Mouse (Mus musculus): Measurements from ENCODE around the gene Prelp. TPM values are rescaled to one million over a fixed set of nuclear protein-coding genes. Genes with fewer than 3 reads are reported as not detected.
A peak's percentile ranks its signal among the peaks of the same experiment; 100 is the strongest.

The Prelp gene
- total RNA-seq, 2 experiments from 2014 or later, result 14.9 to 21.8 TPM

GRCm38 (mm10) chr1:133899043-133899542, 22.1 kb downstream of the Prelp start:
- no peak for DNase-seq

DNA sequence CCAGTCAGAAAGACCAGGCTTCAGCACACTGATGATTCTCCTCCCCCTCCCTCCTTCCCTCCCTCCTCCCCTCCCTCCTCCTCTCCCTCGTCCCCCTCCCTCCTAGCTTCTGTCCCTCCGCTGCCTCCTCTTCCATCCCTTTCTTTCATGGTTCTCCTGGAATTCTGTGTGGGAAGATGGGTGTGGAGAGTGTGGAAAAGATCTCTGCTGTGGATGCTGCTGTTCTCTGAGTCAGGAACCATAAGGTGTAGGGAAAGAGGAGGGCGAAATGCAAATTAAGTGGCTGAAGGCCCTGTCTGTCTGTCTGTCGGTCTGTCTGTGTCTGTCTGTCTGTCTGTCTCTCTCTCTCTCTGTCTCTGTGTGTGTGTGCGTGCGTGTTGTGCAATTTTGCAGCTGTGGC, 23.9 kb downstream of the Prelp start:
- DNase-seq, result no peak

- peak; percentile 74 for DNase-seq
Observed at GRCm38 (mm10) chr1:133891489-133891888, 29.7 kb downstream of the Prelp start.

DNA sequence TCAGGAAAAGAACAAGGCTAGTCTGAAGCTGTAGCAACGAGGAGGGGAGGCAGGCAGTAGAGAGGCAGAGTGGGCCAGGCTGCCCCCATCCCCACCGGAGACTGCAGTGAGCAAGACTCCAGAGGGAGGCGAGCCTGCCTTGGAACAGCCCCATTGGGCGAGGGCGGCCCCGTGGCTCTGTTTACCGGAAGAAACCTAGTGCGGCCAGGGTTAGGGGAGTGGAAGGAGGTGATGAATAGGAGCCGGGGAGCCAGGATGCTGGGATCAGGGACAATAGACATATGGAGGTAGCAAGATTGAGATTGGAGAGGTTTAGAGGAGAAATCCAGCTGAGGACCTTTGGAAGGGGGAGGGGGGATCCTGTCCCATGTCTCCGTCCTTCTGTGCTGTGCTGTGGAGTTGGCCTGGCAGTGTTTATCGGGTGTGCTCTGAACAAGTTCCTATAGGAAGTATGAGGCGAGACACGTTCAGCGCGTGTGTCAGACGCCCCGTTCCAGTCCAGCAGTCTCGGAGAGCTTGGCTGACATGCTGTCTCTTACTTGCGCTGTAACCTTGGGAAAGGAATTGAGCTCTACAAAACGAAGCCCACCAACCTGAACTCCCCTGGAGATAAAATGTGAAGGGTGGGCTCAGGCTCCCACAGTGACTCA, 31.1 kb downstream of the Prelp start:
- DNase-seq, result no peak

- DNase-seq, result no peak
Observed at GRCm38 (mm10) chr1:133887538-133888250, 33.5 kb downstream of the Prelp start.

DNA sequence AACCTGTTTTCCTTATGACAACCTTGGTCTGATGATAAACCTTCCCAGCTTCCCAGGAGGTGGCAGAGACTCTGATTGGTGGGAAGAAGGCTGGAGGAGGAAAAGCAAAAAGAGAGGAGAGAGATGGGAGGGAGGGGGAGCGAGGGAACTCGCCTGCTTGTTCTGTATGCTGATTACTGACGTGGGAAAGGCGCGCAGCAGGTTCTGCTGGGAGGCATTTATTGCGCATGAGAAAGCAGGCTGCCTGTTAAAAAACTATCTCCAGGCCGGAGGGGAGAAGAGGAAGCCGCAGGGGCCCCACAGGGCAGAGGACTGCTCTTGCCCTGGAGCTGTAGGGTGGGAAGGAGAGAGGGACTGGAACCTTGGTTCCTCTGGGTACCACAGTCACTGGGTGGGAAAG, 34.2 kb downstream of the Prelp start:
- no peak for DNase-seq

- DNase-seq, result no peak
Observed at GRCm38 (mm10) chr1:133886431-133886830, 34.8 kb downstream of the Prelp start.

DNA sequence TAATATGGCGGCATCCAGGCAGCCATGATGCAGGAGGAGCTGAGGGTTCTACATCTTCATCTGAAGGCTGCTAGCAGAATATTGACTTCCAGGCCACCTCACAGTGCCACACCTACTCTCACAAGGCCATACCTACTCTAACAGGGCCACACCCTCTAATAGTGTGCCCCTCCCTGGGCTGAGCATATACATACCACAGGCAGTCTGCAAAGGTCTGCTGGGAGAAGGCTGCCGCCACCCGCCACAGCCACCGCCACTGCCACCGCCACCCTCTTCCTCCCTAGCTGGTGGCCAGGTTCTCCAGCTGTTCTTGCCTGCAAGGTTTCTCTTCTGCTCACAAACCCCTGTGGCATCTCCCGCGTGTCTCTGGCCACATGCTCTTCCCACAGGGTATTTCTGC, 35.4 kb downstream of the Prelp start:
- no peak for DNase-seq

GRCm38 (mm10) chr1:133884746-133885145, 36.5 kb downstream of the Prelp start:
- DNase-seq, result no peak

DNA sequence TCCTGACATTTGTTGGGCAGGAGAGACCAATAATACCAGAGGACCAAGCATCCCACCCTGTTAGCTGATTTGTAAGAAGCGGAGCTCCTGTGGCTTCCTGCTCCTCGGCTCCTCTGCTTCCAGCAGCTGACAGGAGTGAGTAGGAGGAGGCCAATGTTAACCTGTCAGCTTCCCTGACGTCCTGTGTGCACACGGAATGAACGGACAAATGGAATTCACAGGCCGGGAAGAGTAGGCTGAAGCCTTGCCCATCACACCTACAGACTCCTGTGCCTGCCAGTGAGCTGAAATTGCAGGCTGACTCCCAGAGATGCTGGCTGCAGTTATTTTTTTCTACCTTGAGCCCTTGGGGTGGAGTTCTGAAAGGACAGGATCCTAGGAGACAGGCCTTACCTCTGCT, 37.1 kb downstream of the Prelp start:
- no peak for DNase-seq

DNA sequence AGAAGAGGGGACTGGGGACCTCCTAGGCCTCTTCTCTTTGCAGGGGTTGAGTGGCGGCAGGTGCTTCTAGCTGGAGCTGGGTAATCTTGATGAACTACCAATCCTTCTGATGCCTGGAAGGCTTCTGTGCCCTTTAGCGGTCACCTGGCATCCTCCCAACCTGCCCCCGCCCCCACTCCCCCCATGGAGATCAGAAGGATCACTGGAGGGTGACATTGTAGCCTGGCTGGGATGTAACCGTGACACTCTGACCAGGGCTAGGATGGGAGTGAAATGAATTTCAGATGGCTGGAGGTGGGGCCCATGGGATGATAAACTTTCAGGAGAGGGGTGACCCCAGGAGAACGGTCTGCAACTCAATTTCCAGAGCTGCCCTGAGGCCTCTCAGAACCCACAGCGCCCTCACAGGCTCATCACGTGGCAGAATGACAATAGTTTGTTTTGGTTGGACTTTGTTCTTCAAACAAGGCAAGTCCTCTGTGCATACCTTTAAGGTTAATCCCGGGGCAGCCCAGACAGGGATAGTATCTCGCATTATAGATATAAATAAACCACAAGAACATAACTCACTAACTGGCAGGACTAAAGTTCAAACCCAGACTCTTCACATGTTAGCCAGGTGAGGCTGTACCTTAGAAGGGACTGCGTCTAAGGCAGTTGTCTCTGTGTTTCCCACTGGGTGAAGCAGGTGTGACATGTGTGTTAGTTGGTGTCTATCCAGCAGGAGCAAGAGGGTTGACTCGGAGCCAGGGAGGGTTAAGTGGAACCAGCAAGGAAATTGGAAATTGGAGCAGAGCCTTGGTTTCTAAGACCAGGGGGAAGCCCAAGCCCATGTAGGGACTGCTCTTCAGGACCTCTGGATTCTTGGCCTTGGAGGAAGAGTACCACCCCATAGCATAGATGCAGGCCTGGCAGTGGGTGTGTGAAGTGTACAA, 38.7 kb downstream of the Prelp start:
- DNase-seq, result no peak

GRCm38 (mm10) chr1:133881813-133882212, 39.4 kb downstream of the Prelp start:
- DNase-seq, result no peak

DNA sequence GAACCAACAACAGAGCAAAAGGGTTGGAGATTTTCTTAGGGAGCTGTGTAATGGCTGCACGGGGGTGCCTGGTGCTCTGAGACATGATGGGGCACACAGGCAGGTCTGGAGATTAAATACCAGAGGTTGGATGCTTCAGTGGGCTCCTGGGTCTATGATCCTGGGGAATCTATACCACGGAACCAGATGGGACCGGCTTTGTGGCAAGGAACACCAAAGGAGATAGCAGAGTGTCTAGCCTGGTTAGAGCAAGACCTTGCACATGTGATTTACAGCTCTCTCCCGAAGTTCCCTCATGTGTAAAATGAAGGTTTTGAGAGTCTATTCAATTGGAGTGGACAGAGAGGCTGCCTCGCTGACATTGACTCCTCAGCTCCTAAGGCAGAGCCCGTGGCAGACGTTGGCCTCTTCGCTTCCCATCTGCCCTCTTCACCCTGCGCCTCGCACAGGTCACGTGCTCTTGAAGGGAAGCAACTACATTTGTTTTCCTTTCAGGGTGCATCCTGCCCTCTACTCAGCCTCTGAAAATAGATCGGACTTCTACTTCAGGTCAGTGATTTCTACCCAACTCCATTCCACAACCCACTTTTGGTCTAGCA, 42.3 kb downstream of the Prelp start:
- DNase-seq, result no peak

GRCm38 (mm10) chr1:133876936-133877335, 44.3 kb downstream of the Prelp start:
- no peak for DNase-seq

GRCm38 (mm10) chr1:133873086-133873813, 48.0 kb downstream of the Prelp start:
- no peak for DNase-seq

DNA sequence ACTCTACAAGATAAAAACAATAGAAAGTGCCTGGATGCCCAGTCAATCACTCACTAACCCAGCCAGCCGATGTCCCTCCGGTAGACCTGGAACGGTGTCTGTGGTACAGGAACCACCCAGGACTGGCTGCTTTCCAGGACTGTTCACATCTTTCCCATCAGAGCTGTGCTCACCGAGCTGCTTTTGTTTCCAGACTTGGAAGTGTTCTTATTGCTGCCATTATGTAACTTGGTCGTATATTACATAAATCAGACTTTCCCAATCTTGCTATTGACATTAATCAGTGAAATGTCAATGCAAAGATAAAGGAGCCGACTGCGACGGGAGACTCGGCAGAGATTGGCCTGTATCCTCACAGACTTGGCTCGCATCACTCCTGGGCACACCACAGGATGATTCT, 50.0 kb downstream of the Prelp start:
- DNase-seq, result no peak

GRCm38 (mm10) chr1:133869221-133869620, 52.0 kb downstream of the Prelp start:
- no peak for DNase-seq

- DNase-seq, result no peak
Observed at GRCm38 (mm10) chr1:133863257-133863997, 57.8 kb downstream of the Prelp start.

DNA sequence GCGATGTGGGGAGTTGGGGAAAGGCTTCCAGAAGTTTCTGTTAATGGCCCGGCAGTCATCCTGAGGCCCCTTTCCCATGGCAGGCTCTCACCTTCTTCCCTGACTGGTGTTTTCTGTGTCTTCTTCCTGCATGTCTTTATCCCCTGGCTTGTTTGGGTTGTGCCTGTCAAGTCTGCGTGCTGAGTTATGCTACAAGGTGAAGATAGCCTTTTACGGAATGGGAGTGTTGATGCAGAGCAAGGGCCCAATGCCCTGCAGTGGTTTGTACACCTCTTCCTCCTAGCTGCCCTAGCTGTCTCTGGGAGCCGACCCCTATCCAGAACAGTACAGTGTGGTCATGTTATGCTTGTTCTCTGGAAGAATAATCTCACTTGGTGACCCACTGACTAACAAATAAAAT, 60.2 kb downstream of the Prelp start:
- no peak for DNase-seq

Data from gastrocnemius, postnatal 25 days (tissue).